Mouse (Mus musculus) urinary bladder, postnatal 36 days (tissue): ENCODE measurements around the gene Sbno2.
A peak's percentile ranks its signal among the peaks of the same experiment; 100 is the strongest.

Experiments
- DNase-seq, 2 experiments: peaks; one replicate each; pipeline ENCODE4 v3.0.0; 2022; ENCODE audit warnings: low spot score in 2 of 2, mixed read lengths in 1 of 2

The Sbno2 gene

GRCm38 (mm10) chr10:80036832-80037231, 68.5 kb downstream of the Sbno2 start:
- DNase-seq: no peak

GRCm38 (mm10) chr10:80035686-80036085, 69.7 kb downstream of the Sbno2 start:
- no peak for DNase-seq

- no peak for DNase-seq
These were observed 70.2 kb downstream of the Sbno2 start for GRCm38 (mm10) chr10:80035148-80035547.

DNA sequence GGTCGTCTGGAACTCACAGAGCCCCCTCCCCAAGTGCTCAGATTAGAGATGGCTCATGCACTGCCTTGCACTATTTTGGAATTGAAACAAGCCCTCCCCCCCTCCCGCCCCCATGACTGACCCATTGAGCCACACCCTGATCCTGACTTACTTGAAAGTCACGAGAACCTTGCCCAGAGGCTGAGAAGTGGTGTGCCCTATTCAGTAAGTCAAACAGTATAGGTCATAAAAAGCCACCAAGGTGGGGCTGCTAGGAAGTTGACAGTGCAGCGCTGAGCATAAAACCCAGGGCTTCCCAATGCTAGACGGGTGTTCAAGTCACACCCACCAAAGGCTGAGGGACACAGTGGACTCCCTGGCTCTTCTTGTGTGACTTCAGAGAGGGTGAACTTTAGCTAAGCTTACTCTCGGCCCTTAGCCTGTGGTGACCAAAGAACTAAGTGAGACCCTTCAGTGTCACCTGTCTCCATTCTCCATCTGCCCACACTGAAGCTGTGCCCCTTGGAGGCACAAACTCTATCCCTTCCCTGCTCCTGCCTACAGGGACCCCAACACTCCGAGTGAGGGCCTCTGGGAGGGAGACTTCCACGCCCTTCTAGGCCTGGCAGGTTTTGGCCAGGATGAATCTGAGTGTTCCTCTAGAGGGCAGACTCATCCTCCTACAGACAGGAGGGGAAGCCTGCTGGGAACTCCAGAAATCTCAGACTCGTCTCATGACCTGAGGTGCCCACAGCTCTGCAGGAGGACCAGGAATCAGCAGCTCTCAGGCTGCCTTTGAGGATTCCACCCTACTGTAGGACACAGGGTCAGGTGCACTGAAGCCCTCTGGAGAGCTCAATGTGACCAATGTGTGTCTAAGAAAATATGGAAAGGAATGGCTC, 71.6 kb downstream of the Sbno2 start:
- no peak for DNase-seq

DNA sequence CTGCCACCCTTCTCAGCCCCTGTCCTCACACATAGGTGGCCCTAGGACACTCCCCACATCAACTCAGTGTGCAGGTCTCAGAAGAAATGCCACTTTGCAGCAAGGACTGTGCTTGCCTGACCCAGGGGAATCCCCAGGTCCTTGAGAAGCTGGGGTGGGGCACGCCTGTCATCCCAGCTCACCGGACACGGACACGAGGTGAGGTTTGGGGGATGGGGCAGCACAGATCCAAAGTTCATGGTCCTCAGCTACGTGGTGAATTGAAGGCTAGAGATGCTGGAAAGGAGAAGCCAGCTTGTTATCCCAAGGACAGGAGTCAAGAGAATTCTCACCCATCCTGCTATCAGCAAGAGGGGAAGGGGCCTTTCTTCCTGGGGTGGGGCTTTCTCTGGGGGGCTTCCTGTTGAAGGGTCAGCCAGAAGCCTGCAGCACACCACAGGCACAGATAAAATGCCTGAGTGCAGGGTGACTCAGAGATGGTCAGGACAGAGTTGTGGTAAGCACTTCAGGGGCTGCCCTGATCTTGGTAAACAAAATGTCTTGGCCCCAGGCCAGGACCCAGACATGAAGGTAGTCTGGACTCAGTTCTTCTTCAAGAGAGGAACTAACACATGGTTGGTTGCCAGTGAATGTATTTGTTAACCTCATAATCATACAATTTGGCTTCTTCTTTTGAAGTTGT, 72.4 kb downstream of the Sbno2 start:
- DNase-seq: peak; percentile 75 to 77

DNA sequence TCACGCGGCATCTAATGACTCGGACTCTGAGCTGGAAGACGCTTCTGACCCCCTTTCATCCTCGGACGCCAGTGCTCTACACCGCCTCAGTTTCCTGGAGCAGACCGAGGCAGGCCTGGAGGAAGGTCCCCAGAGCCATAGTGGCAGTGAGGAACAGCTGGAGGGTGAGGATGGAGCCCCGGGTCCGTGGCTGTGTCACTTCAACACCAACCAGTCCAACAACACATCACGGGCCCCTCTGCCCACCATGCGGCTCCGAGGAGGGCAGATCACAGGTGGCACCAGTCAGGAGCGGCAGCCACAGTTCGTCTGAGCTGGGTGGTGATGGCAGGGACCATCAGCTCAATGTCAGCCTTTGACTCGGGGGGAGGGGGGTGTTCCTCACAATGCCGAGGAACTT, 74.6 kb downstream of the Sbno2 start:
- DNase-seq: no peak

DNA sequence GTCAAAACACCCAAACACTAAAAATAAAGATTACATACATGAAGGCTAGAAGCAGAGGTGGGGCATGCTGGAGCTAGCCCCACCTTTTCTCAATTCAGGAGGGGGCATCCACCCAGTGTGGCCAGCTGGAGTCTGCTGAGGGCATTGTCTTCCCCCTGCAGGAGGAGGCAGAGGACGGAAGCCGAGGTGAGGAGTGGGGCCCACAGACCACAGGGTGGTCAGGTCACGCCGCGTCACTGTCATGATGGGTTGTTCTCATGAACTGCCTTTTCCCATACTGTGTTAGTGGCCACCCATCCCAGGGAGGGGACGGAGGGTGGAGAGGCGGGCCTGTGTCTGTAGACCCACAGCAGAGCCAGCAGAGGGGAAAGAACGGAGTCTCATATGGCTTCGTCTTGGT, 75.2 kb downstream of the Sbno2 start:
- DNase-seq: no peak

DNA sequence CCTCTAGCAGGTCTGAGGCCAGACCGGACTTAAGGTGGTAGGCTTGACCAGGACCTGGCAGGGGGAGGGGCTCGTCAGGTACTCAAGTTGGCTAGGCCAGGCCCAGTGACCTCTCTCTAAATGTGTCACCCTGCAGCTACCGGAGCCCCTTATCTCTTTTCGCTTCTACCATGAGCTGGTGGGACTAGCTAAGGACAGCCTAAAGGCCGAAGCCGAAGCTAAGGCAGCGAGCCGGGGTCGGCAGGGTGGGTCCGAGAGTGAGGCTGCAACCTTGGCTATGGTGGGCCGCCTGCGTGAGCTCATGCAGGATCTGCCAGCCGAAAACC, 76.9 kb downstream of the Sbno2 start:
- no peak for DNase-seq

DNA sequence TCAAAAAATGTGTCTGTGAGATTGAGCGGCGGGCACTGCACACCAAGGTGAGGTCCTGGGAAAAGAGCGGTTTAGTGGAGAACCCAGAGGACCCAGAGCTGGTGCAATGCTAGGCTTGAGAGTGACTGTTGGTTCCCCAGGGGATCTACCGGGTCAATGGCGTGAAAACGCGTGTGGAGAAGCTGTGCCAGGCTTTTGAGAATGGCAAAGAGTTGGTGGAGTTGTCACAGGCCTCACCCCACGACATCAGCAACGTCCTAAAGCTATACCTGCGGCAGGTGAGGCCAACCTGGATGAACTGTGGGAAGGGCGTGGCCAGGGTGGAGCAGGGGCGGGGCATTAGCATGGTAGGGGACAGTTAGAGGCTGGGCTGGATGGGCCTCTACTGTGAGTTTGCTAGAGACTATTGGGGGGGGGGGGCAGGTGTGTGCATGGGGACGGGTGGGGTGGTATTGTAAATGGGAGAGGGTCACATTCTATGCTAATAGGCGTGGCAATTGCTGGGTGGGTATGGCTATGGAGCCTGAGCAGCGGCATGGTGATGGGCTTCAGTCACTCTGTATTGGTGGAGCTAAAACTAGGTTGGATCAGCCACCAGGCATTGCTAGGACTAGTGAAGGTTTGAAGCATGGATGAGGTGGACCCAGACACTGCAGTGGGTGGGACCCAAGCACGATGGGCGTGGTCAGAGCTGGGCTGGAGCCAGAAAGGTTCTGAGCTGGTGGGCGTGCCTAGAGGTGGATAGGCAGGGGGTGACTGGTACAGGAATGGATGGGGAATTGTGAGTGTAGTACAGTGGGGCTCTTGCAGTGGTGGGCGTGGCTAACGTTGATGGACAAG, 77.5 kb downstream of the Sbno2 start:
- no peak for DNase-seq

- no peak for DNase-seq
These were observed 79.5 kb downstream of the Sbno2 start for GRCm38 (mm10) chr10:80025889-80026288.

DNA sequence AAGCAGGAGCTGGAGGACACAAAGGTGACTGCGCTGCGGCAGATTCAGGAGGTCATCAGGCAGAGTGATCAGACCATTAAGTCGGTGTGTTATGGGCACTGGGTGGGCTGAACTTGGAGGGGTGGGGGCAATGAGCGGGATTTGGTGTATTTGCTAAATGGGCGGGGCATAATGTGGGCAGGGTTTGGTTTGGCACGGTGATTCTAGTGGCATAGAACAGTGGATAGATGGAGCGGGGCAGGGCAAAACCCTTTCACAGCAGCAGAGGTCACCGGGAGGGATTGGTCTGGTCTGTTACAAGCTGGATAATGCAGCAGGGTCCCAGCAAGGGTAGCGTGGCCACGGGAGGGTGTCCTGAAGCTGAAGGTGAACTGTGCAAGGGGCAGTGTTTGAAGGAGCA, 79.9 kb downstream of the Sbno2 start:
- no peak for DNase-seq

GRCm38 (mm10) chr10:80025044-80025347, 80.4 kb downstream of the Sbno2 start:
- DNase-seq: no peak

DNA sequence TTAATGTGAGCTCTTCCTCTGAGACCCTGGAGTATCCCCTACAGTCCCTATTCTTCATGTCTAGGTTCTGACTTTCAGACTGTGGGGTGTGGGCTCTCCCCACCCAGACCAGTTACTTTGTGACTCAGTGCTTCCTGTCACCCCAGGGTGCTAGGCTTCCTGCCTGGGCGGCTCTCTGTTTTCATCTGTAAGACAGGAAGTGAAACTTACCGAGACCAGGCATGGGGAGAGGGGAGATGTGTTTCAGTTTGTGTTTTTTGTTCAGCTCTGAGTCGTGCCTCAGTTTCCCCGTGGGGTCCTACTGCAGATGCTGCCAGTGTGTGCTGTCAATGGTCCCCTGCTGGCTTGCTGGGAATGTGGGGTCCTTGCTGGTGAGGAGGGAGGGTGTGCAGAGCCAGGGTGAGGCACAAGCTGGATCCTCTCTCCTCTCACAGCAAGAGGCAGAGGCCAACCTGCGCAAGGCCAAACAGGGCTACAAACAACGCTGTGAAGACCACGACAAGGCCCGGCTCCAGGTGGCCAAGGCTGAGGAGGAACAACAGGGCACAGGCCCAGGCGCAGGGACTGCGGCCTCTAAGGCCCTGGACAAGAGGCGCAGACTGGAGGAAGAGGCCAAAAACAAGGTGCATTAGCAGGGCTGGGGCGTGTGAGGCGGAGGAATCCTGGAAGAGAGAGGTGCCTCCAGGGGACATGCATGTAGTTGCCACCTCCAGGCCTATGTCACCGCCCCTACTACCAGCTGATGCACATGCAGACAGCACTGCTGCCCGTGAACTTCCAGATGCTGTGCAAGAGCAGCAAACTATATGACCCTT, 80.9 kb downstream of the Sbno2 start:
- DNase-seq: no peak

- DNase-seq: no peak
These were observed 81.6 kb downstream of the Sbno2 start for GRCm38 (mm10) chr10:80023758-80024157.

- DNase-seq: no peak
These were observed 82.6 kb downstream of the Sbno2 start for GRCm38 (mm10) chr10:80022806-80023205.

- no peak for DNase-seq
These were observed 83.2 kb downstream of the Sbno2 start for GRCm38 (mm10) chr10:80022164-80022563.

DNA sequence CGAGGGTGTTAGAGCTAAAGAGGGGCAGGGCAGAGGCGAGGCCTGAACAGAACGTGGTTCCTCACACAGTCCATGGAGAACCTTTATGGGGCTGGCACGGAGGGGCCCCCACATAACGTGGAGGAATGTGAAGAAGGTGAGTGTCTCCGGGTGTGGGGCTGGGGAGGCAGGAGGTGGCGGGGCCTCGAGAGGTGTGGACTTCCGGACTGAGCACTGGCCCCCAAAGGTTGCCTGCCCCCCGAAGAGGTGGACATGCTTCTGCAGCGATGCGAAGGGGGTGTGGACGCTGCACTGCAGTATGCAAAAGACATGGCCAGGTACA, 84.1 kb downstream of the Sbno2 start:
- no peak for DNase-seq

GRCm38 (mm10) chr10:80020603-80021319, 84.6 kb downstream of the Sbno2 start:
- no peak for DNase-seq

GRCm38 (mm10) chr10:80020191-80020590, 85.2 kb downstream of the Sbno2 start:
- no peak for DNase-seq

GRCm38 (mm10) chr10:80019471-80020131, 85.8 kb downstream of the Sbno2 start:
- no peak for DNase-seq
